Mouse (Mus musculus): ENCODE data around the gene Homer3. TPM values are rescaled to one million over a fixed set of nuclear protein-coding genes. Genes with fewer than 3 reads are reported as not detected.

Homer3 gene
- polyA plus RNA-seq, 1 experiment from 2014 or later = 77.9 TPM

GRCm38 (mm10) chr8:70332070-70332877 is 49.6 kb downstream of the Homer3 start:
- no peak overlapping the region for H3K4me2 ChIP-seq
- H3K4me1 ChIP-seq (ENCODE audit: insufficient read depth) = peaks cover 13% of the 10 kb centered on the region
- no peak overlapping the region for H3K4me3 ChIP-seq (ENCODE audit: low read depth, low read length)
- H3K27ac ChIP-seq (ENCODE audit: low read depth) = no peak overlapping the region
- H3K27me3 ChIP-seq (ENCODE audit: insufficient read depth, low read length) = no peaks in the 10 kb centered on the region
- TF ChIP-seq CTCF (IDR thresholded peaks at IDR 0.05; ENCODE audit: low read depth) = peak; percentile 73
- no peaks in the 10 kb centered on the region for H3K9me3 ChIP-seq (ENCODE audit: low read depth, low read length)
- no peak overlapping the region for H3K9ac ChIP-seq
- peak; percentile 91 for DNase-seq
- WGBS = 26% methylated on average over 41 of the region's 41 CpGs
- peak; percentile 70 for ATAC-seq (ENCODE audit: insufficient read depth)
- peaks cover 66% of the 10 kb centered on the region for H3K36me3 ChIP-seq (ENCODE audit: insufficient read depth)

GRCm38 (mm10) chr8:70332878-70333202 is 50.2 kb downstream of the Homer3 start:
- DNase-seq = no peak
- 92% methylated on average over 6 of the region's 6 CpGs for WGBS
- Histone ChIP-seq H3K4me3 (ENCODE audit: low read depth, low read length) (no peak overlapping the region), H3K9ac (no peak overlapping the region), H3K4me2 (no peak overlapping the region), H3K36me3 (ENCODE audit: insufficient read depth) (peaks cover 72% of the 10 kb centered on the region), H3K27ac (ENCODE audit: low read depth) (no peak overlapping the region), H3K4me1 (ENCODE audit: insufficient read depth) (peaks cover 13% of the 10 kb centered on the region), H3K9me3 (ENCODE audit: low read depth, low read length) (no peaks in the 10 kb centered on the region), H3K27me3 (ENCODE audit: insufficient read depth, low read length) (no peaks in the 10 kb centered on the region)
- ATAC-seq (ENCODE audit: insufficient read depth) = no peak
- no peak for TF ChIP-seq CTCF (IDR thresholded peaks at IDR 0.05; ENCODE audit: low read depth)

- Histone ChIP-seq H3K9me3 (ENCODE audit: low read depth, low read length) (no peaks in the 10 kb centered on the region), H3K27me3 (ENCODE audit: insufficient read depth, low read length) (no peaks in the 10 kb centered on the region), H3K4me2 (no peak overlapping the region), H3K4me3 (ENCODE audit: low read depth, low read length) (no peak overlapping the region), H3K36me3 (ENCODE audit: insufficient read depth) (peaks cover 99% of the 10 kb centered on the region), H3K4me1 (ENCODE audit: insufficient read depth) (no peaks in the 10 kb centered on the region), H3K9ac (no peak overlapping the region), H3K27ac (ENCODE audit: low read depth) (no peak overlapping the region)
- ATAC-seq (ENCODE audit: insufficient read depth) (no peak), DNase-seq (no peak)
- no peak for TF ChIP-seq CTCF (IDR thresholded peaks at IDR 0.05; ENCODE audit: low read depth)
- 88% methylated on average over 7 of the region's 7 CpGs for WGBS
Observed at GRCm38 (mm10) chr8:70338931-70339330, 56.3 kb downstream of the Homer3 start.

GRCm38 (mm10) chr8:70340659-70341058 is 58.0 kb downstream of the Homer3 start:
- Histone ChIP-seq H3K27ac (ENCODE audit: low read depth) (no peak overlapping the region), H3K4me1 (ENCODE audit: insufficient read depth) (no peaks in the 10 kb centered on the region), H3K4me3 (ENCODE audit: low read depth, low read length) (no peak overlapping the region), H3K9ac (no peak overlapping the region), H3K36me3 (ENCODE audit: insufficient read depth) (peaks cover 86% of the 10 kb centered on the region), H3K27me3 (ENCODE audit: insufficient read depth, low read length) (no peaks in the 10 kb centered on the region), H3K9me3 (ENCODE audit: low read depth, low read length) (no peaks in the 10 kb centered on the region), H3K4me2 (no peak overlapping the region)
- no peak for DNase-seq
- ATAC-seq (ENCODE audit: insufficient read depth) = no peak
- no peak for TF ChIP-seq CTCF (IDR thresholded peaks at IDR 0.05; ENCODE audit: low read depth)
- 88% methylated on average over 7 of the region's 7 CpGs for WGBS

- Histone ChIP-seq H3K4me1 (ENCODE audit: insufficient read depth) (no peaks in the 10 kb centered on the region), H3K9ac (no peak overlapping the region), H3K27ac (ENCODE audit: low read depth) (no peak overlapping the region), H3K9me3 (ENCODE audit: low read depth, low read length) (no peaks in the 10 kb centered on the region), H3K4me2 (no peak overlapping the region), H3K36me3 (ENCODE audit: insufficient read depth) (peaks cover 80% of the 10 kb centered on the region), H3K27me3 (ENCODE audit: insufficient read depth, low read length) (no peaks in the 10 kb centered on the region), H3K4me3 (ENCODE audit: low read depth, low read length) (no peak overlapping the region)
- no peak for DNase-seq
- ATAC-seq (ENCODE audit: insufficient read depth) = no peak
- TF ChIP-seq CTCF (IDR thresholded peaks at IDR 0.05; ENCODE audit: low read depth) = no peak
- WGBS = 87% methylated on average over 14 of the region's 14 CpGs
Observed at GRCm38 (mm10) chr8:70342007-70342406, 59.4 kb downstream of the Homer3 start.

- no peak overlapping the region for H3K4me3 ChIP-seq (ENCODE audit: low read depth, low read length)
- no peaks in the 10 kb centered on the region for H3K4me1 ChIP-seq (ENCODE audit: insufficient read depth)
- DNase-seq (no peak), ATAC-seq (ENCODE audit: insufficient read depth) (no peak)
- no peak overlapping the region for H3K27ac ChIP-seq (ENCODE audit: low read depth)
- H3K9ac ChIP-seq = no peak overlapping the region
- H3K36me3 ChIP-seq (ENCODE audit: insufficient read depth) = peaks cover 78% of the 10 kb centered on the region
- no peaks in the 10 kb centered on the region for H3K9me3 ChIP-seq (ENCODE audit: low read depth, low read length)
- no peaks in the 10 kb centered on the region for H3K27me3 ChIP-seq (ENCODE audit: insufficient read depth, low read length)
- WGBS = 66% methylated on average over 7 of the region's 7 CpGs
- H3K4me2 ChIP-seq = no peak overlapping the region
- TF ChIP-seq CTCF (IDR thresholded peaks at IDR 0.05; ENCODE audit: low read depth) = no peak
Observed at GRCm38 (mm10) chr8:70343076-70343475, 60.4 kb downstream of the Homer3 start.

- ATAC-seq (ENCODE audit: insufficient read depth) = 0 out of 2 replicates have a peak, but pooled peaks have one; percentile 33
- H3K4me2 ChIP-seq = no peak overlapping the region
- 52% methylated on average over 6 of the region's 6 CpGs for WGBS
Observed at GRCm38 (mm10) chr8:70343696-70344095, 61.1 kb downstream of the Homer3 start.

More at GRCm38 (mm10) chr8:70343696-70344095, 61.1 kb downstream of the Homer3 start:
- Histone ChIP-seq H3K4me3 (ENCODE audit: low read depth, low read length) (no peak overlapping the region), H3K36me3 (ENCODE audit: insufficient read depth) (peaks cover 78% of the 10 kb centered on the region), H3K9ac (no peak overlapping the region), H3K27me3 (ENCODE audit: insufficient read depth, low read length) (no peaks in the 10 kb centered on the region), H3K9me3 (ENCODE audit: low read depth, low read length) (no peaks in the 10 kb centered on the region), H3K4me1 (ENCODE audit: insufficient read depth) (no peaks in the 10 kb centered on the region), H3K27ac (ENCODE audit: low read depth) (no peak overlapping the region)
- peak; percentile 72 for DNase-seq
- peak; percentile 64 for TF ChIP-seq CTCF (IDR thresholded peaks at IDR 0.05; ENCODE audit: low read depth)

Other genes with a start within 250 kb of the Homer3 start
- 49.6 and 50.7 TPM in 2 replicates for gene Mau2, start 240.1 kb upstream of the Homer3 start, polyA plus RNA-seq (2014; fragmentation: Nextera tagmentation; extraction: Ambion mirVana)
- 33.6 and 39.3 TPM in 2 replicates for gene Sugp1, start 240.0 kb upstream of the Homer3 start, polyA plus RNA-seq (2014; fragmentation: Nextera tagmentation; extraction: Ambion mirVana)
- gene Tm6sf2, start 209.9 kb upstream of the Homer3 start, polyA plus RNA-seq (2014; fragmentation: Nextera tagmentation; extraction: Ambion mirVana) = 0.39 and 1.1 TPM in 2 replicates
- gene Hapln4, start 199.4 kb upstream of the Homer3 start, polyA plus RNA-seq (2014; fragmentation: Nextera tagmentation; extraction: Ambion mirVana) = 0.05 TPM in 1 of 2 replicates, not detected in the other
- 0.05 and 0.07 TPM in 2 replicates for gene Ncan, start 162.0 kb upstream of the Homer3 start, polyA plus RNA-seq (2014; fragmentation: Nextera tagmentation; extraction: Ambion mirVana)
- gene Nr2c2ap, start 151.5 kb upstream of the Homer3 start, polyA plus RNA-seq (2014; fragmentation: Nextera tagmentation; extraction: Ambion mirVana) = 23.1 and 25.2 TPM in 2 replicates
- 17.3 TPM in 2 replicates for gene Rfxank, start 143.7 kb upstream of the Homer3 start, polyA plus RNA-seq (2014; fragmentation: Nextera tagmentation; extraction: Ambion mirVana)
- 42.5 and 45.7 TPM in 2 replicates for gene Borcs8, start 143.3 kb upstream of the Homer3 start, polyA plus RNA-seq (2014; fragmentation: Nextera tagmentation; extraction: Ambion mirVana)
- 0.26 and 0.28 TPM in 2 replicates for gene Mef2b, start 143.1 kb upstream of the Homer3 start, polyA plus RNA-seq (2014; fragmentation: Nextera tagmentation; extraction: Ambion mirVana)
- gene Tmem161a, start 110.5 kb upstream of the Homer3 start, polyA plus RNA-seq (2014; fragmentation: Nextera tagmentation; extraction: Ambion mirVana) = 49.1 and 50.5 TPM in 2 replicates
- 2.9 and 3.2 TPM in 2 replicates for gene Slc25a42, start 70.5 kb upstream of the Homer3 start, polyA plus RNA-seq (2014; fragmentation: Nextera tagmentation; extraction: Ambion mirVana)
- 33.4 and 33.5 TPM in 2 replicates for gene Sugp2, start 48.6 kb upstream of the Homer3 start, polyA plus RNA-seq (2014; fragmentation: Nextera tagmentation; extraction: Ambion mirVana)
- 27.8 and 28.6 TPM in 2 replicates for gene Armc6, start 48.4 kb upstream of the Homer3 start, polyA plus RNA-seq (2014; fragmentation: Nextera tagmentation; extraction: Ambion mirVana)
- 46.1 and 47.9 TPM in 2 replicates for gene Ddx49, start 19.7 kb downstream of the Homer3 start, polyA plus RNA-seq (2014; fragmentation: Nextera tagmentation; extraction: Ambion mirVana)
- 286 and 303 TPM in 2 replicates for gene Cope, start 19.7 kb downstream of the Homer3 start, polyA plus RNA-seq (2014; fragmentation: Nextera tagmentation; extraction: Ambion mirVana)
- 2.7 and 3.6 TPM in 2 replicates for gene Cers1, start 32.9 kb downstream of the Homer3 start, polyA plus RNA-seq (2014; fragmentation: Nextera tagmentation; extraction: Ambion mirVana)
- 2.4 and 4.2 TPM in 2 replicates for gene Gdf1, start 47.0 kb downstream of the Homer3 start, polyA plus RNA-seq (2014; fragmentation: Nextera tagmentation; extraction: Ambion mirVana)
- 23.3 and 27.2 TPM in 2 replicates for gene Upf1, start 70.5 kb downstream of the Homer3 start, polyA plus RNA-seq (2014; fragmentation: Nextera tagmentation; extraction: Ambion mirVana)
- 0.43 and 0.53 TPM in 2 replicates for gene Comp, start 90.7 kb downstream of the Homer3 start, polyA plus RNA-seq (2014; fragmentation: Nextera tagmentation; extraction: Ambion mirVana)
- gene Crtc1, start 156.8 kb downstream of the Homer3 start, polyA plus RNA-seq (2014; fragmentation: Nextera tagmentation; extraction: Ambion mirVana) = 15.5 and 21.8 TPM in 2 replicates
- gene Klhl26, start 194.1 kb downstream of the Homer3 start, polyA plus RNA-seq (2014; fragmentation: Nextera tagmentation; extraction: Ambion mirVana) = 21.8 and 24.4 TPM in 2 replicates
- gene Tmem59l, start 204.5 kb downstream of the Homer3 start, polyA plus RNA-seq (2014; fragmentation: Nextera tagmentation; extraction: Ambion mirVana) = 6.7 and 8.3 TPM in 2 replicates
- 151 and 165 TPM in 2 replicates for gene Crlf1, start 210.3 kb downstream of the Homer3 start, polyA plus RNA-seq (2014; fragmentation: Nextera tagmentation; extraction: Ambion mirVana)
- gene Rex1bd, start 223.9 kb downstream of the Homer3 start, polyA plus RNA-seq (2014; fragmentation: Nextera tagmentation; extraction: Ambion mirVana) = 113 and 126 TPM in 2 replicates
- 964 and 1,036 TPM in 2 replicates for gene Uba52, start 228.0 kb downstream of the Homer3 start, polyA plus RNA-seq (2014; fragmentation: Nextera tagmentation; extraction: Ambion mirVana)
- 239 and 245 TPM in 2 replicates for gene Fkbp8, start 244.9 kb downstream of the Homer3 start, polyA plus RNA-seq (2014; fragmentation: Nextera tagmentation; extraction: Ambion mirVana)
- gene Kxd1, start 245.1 kb downstream of the Homer3 start, polyA plus RNA-seq (2014; fragmentation: Nextera tagmentation; extraction: Ambion mirVana) = 56.3 and 59.0 TPM in 2 replicates

Measured in lung, embryonic 14.5 days (tissue).